Mouse (Mus musculus) gastrocnemius, postnatal 10 days (tissue): ENCODE data around the gene Gm29797. TPM values are rescaled to one million over a fixed set of nuclear protein-coding genes. Genes with fewer than 3 reads are reported as not detected.

ENCODE experiments used
- DNase-seq: peaks from one replicate; pipeline ENCODE4 v3.0.0; 2021; ENCODE audit warnings: mixed read lengths
- total RNA-seq, 2 experiments: library from RNA; stranded (reverse); gene quantifications; 2 replicates each; pipeline ENCODE4 v1.2.3; 2021

Gm29797 gene
- total RNA-seq, 2 experiments from 2014 or later, result not detected

DNA sequence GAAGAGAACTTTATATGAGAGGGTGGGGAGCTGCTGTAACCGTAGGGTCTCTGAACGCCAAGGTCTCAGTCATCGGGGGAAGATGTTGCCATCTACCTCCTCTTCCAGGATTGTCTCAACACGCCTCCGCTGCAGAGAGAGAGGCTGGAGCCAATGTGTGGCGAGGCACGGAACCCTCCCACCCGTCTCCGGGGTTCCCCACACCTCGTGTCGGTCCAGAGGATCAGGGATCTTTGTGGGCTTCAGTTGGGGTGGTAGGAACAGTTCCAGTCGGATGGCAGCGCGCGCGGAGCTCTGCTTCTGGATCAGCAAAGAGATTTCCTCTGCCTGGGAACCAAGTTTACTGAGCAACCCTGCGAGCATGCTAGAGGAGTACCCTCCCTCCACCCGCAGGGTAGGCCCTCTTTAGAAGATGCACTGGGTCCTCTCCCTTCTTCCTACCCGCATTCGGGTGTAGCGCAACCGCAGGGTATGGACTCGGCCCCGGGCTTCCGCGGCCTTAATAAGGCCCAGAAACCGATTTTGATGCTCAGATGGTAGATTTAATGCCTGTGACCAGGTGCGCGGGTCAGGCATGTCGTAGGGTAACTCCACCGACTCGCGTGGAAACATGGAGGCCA, 40.1 kb downstream of the Gm29797 start:
- no peak for DNase-seq

DNA sequence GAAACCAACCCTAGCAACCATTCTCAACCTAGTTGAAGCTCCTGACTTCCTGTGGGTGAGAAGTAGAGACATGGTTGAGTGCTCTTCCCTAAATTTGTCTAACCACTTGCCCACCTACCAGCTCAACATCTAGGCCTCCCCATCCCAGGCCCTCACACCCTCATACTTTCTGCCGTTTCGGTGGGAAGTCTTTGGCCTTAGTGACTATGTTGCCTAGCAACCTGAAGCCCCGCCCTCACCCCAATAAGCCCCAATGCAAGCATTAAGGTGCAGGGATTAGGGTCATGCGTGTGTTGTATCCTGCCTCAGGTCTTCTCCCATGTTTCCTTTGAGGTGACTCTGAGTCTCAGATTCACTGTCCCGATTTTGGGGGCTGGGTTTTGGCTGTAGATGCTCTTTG, 41.4 kb downstream of the Gm29797 start, which contains the start of gene Lkaaear1:
Gene Lkaaear1 (minus strand): TSS at position 202 of the 400 bp plus-strand sequence.
- DNase-seq, result no peak

DNA sequence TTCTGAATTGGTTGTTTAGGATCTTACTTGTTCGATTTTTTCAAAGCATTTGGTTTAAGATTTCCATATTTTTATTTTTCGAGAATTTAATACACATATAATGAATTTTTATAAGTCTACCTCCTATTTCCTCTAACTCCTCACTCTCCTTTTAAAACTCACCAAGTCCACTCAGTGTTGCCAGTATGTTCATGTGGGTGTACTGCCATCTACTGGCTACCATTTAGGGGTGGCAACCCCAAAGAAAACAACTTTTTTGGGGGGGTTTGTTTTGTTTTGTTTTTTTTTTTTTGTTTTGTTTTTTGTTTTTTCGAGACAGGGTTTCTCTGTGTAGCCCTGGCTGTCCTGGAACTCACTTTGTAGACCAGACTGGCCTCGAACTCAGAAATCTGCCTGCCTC, 49.8 kb downstream of the Gm29797 start:
- DNase-seq, result no peak

Other genes with a start within 250 kb of the Gm29797 start
- gene Zbtb46, start 197.6 kb upstream of the Gm29797 start, total RNA-seq, result 1 to 10 TPM; 5.8 to 8.4 TPM
- not detected for gene Abhd16b, start 163.8 kb upstream of the Gm29797 start, total RNA-seq
- 10 to 100 TPM; 69.9 to 72.9 TPM for gene Tpd52l2, start 159.9 kb upstream of the Gm29797 start, total RNA-seq
- 10 to 100 TPM; 67.5 to 70.1 TPM for gene Dnajc5, start 136.5 kb upstream of the Gm29797 start, total RNA-seq
- gene Uckl1, start 72.1 kb upstream of the Gm29797 start, total RNA-seq, result 10 to 100 TPM; 36.5 to 43.5 TPM
- 10 to 100 TPM; 26.7 to 33.4 TPM for gene Prpf6, start 65.2 kb upstream of the Gm29797 start, total RNA-seq
- gene Zfp512b, start 64.2 kb upstream of the Gm29797 start, total RNA-seq, result 10 to 100 TPM; 28.4 to 32.4 TPM
- 1 to 10 TPM in 1 of 2 experiments, under 1 TPM in 1; 0.85 to 1.2 TPM for gene Samd10, start 57.8 kb upstream of the Gm29797 start, total RNA-seq
- gene Sox18, start 14.6 kb downstream of the Gm29797 start, total RNA-seq, result 10 to 100 TPM; 25.4 to 36.2 TPM
- gene Tcea2, start 23.3 kb downstream of the Gm29797 start, total RNA-seq, result 1 to 10 TPM; 5.6 to 6.3 TPM
- 1 to 10 TPM; 7.5 to 9.6 TPM for gene Rgs19, start 36.9 kb downstream of the Gm29797 start, total RNA-seq
- gene Lkaaear1, start 41.4 kb downstream of the Gm29797 start, total RNA-seq, result not detected
- gene Oprl1, start 58.0 kb downstream of the Gm29797 start, total RNA-seq, result not detected
- gene Myt1, start 106.3 kb downstream of the Gm29797 start, total RNA-seq, result under 1 TPM in 1 of 2 experiments, not detected in 1; 0.09 TPM
- gene Pcmtd2, start 180.8 kb downstream of the Gm29797 start, total RNA-seq, result 10 to 100 TPM; 22.2 to 25.2 TPM
- gene Polr3k, start 207.3 kb downstream of the Gm29797 start, total RNA-seq, result 10 to 100 TPM; 11.2 to 11.4 TPM